Mouse (Mus musculus) CH12.LX (cell line): ENCODE data around the gene Spp1. TPM values are rescaled to one million over a fixed set of nuclear protein-coding genes. Genes with fewer than 3 reads are reported as not detected.

Source experiments
- DNase-seq: peaks from one replicate; pipeline ENCODE4 v3.0.0-alpha.2; 2013; ENCODE audit errors: extremely low read depth
- H3K27ac ChIP-seq: 2 replicates; pipeline ENCODE4 v1.5.1; 2012; ENCODE audit warnings: low read depth, mild to moderate bottlenecking, control low read depth, moderate library complexity; ENCODE audit not compliant: insufficient read depth
- H3K27me3 ChIP-seq: replicated peaks from 2 replicates; pipeline ENCODE3; 2012; ENCODE audit warnings: inconsistent platforms
- H3K36me3 ChIP-seq, 2 experiments: replicated peaks in 1 of 2; 2 replicates each; pipeline versions ENCODE3 to v1.6.1; 2012; ENCODE audit warnings: inconsistent platforms in 1 of 2, low read length in 1 of 2, mild to moderate bottlenecking in 1 of 2, mixed read lengths in 1 of 2, moderate library complexity in 1 of 2; ENCODE audit not compliant: control insufficient read depth in 1 of 2, insufficient read depth in 1 of 2
- H3K4me1 ChIP-seq, 2 experiments: 2 replicates each; pipeline ENCODE4 v1.6.1; 2012; ENCODE audit warnings: inconsistent platforms in 1 of 2, moderate library complexity in 1 of 2; ENCODE audit not compliant: insufficient read depth in 2 of 2, control insufficient read depth in 1 of 2
- H3K4me2 ChIP-seq: 2 replicates; pipeline ENCODE4 v1.6.1; 2012; ENCODE audit warnings: low read depth, mild to moderate bottlenecking, control low read depth; ENCODE audit not compliant: poor library complexity, insufficient read depth, severe bottlenecking
- H3K4me3 ChIP-seq, 3 experiments: fragments of 150-350 bp in 1 of 3; sonication (generic) in 1 of 3; replicated peaks in 1 of 3; 2 replicates each; pipeline versions ENCODE3 to v1.5.1; 2011 to 2012; ENCODE audit warnings: low read depth in 2 of 3, low read length in 2 of 3, mild to moderate bottlenecking in 2 of 3, moderate library complexity in 2 of 3, control low read depth in 1 of 3, improper control_type of control experiment in 1 of 3, inconsistent platforms in 1 of 3, mixed read lengths in 1 of 3; ENCODE audit not compliant: poor library complexity in 1 of 3
- H3K79me2 ChIP-seq: replicated peaks from 2 replicates; pipeline ENCODE4 v1.6.1; 2012; ENCODE audit warnings: mild to moderate bottlenecking, moderate library complexity; ENCODE audit not compliant: control insufficient read depth, poor library complexity, insufficient read depth, severe bottlenecking; ENCODE audit errors: extremely low read depth
- H3K9ac ChIP-seq: 2 replicates; pipeline ENCODE4 v1.6.1; 2012; ENCODE audit warnings: low read depth, mild to moderate bottlenecking, control low read depth, moderate library complexity; ENCODE audit not compliant: insufficient read depth
- H3K9me3 ChIP-seq: replicated peaks from 2 replicates; pipeline ENCODE3; 2012; ENCODE audit warnings: low read length, inconsistent platforms, mixed read lengths
- CHD2 ChIP-seq: IDR thresholded peaks from 2 replicates; pipeline ENCODE4 v1.6.1; 2011; ENCODE audit warnings: low read length, improper control_type of control experiment
- CTCF ChIP-seq, 2 experiments: IDR thresholded peaks in 1 of 2; conservative IDR thresholded peaks in 1 of 2; 2 replicates each; pipeline ENCODE4 v1.5.1; 2011 to 2012; ENCODE audit warnings: low read depth in 2 of 2, low read length in 2 of 2, improper control_type of control experiment in 1 of 2, inconsistent platforms in 1 of 2, mild to moderate bottlenecking in 1 of 2, moderate library complexity in 1 of 2
- ELF1 ChIP-seq: IDR thresholded peaks from 2 replicates; pipeline ENCODE4 v1.6.1; 2014; ENCODE audit warnings: low read depth, mild to moderate bottlenecking, inconsistent platforms, low read length, improper control_type of control experiment
- EP300 ChIP-seq: IDR thresholded peaks from 2 replicates; pipeline ENCODE4 v1.6.1; 2011; ENCODE audit warnings: low read length, improper control_type of control experiment
- JUN ChIP-seq: IDR thresholded peaks from 2 replicates; pipeline ENCODE4 v1.6.1; 2011; ENCODE audit warnings: low read depth, mild to moderate bottlenecking, low read length, improper control_type of control experiment, moderate library complexity; ENCODE audit not compliant: insufficient read depth
- JUND ChIP-seq: conservative IDR thresholded peaks from 2 replicates; pipeline ENCODE4 v1.6.1; 2011; ENCODE audit warnings: low read depth, low read length, improper control_type of control experiment
- MAFK ChIP-seq: IDR thresholded peaks from 2 replicates; pipeline ENCODE4 v1.6.1; 2011; ENCODE audit warnings: low read length, improper control_type of control experiment; ENCODE audit not compliant: insufficient replicate concordance
- MAZ ChIP-seq: IDR thresholded peaks from 2 replicates; pipeline ENCODE4 v1.6.1; 2012; ENCODE audit warnings: low read depth, mild to moderate bottlenecking, inconsistent platforms, low read length, improper control_type of control experiment, moderate library complexity
- MXI1 ChIP-seq: IDR thresholded peaks from 2 replicates; pipeline ENCODE4 v1.6.1; 2011; ENCODE audit warnings: mild to moderate bottlenecking, low read depth, low read length, improper control_type of control experiment
- NELFE ChIP-seq: IDR thresholded peaks from 2 replicates; pipeline ENCODE4 v1.6.1; 2011; ENCODE audit warnings: low read depth, low read length, improper control_type of control experiment
- PAX5 ChIP-seq: IDR thresholded peaks from 2 replicates; pipeline ENCODE4 v1.6.1; 2012; ENCODE audit warnings: low read length, inconsistent platforms, mixed read lengths
- POLR2A ChIP-seq: IDR thresholded peaks from 2 replicates; pipeline ENCODE4 v1.6.1; 2011; ENCODE audit warnings: low read depth, mild to moderate bottlenecking, improper control_type of control experiment, low read length
- RAD21 ChIP-seq: IDR thresholded peaks from 2 replicates; pipeline ENCODE4 v1.6.1; 2011; ENCODE audit warnings: low read depth, mild to moderate bottlenecking, low read length, improper control_type of control experiment, moderate library complexity
- RCOR1 ChIP-seq: conservative IDR thresholded peaks from 2 replicates; pipeline ENCODE4 v1.6.1; 2012; ENCODE audit warnings: low read depth, mild to moderate bottlenecking, inconsistent platforms, low read length, improper control_type of control experiment
- SIN3A ChIP-seq: IDR thresholded peaks from 2 replicates; pipeline ENCODE4 v1.6.1; 2012; ENCODE audit warnings: low read length, improper control_type of control experiment, inconsistent platforms
- SMC3 ChIP-seq: IDR thresholded peaks from 2 replicates; pipeline ENCODE4 v1.6.1; 2011; ENCODE audit warnings: low read depth, low read length, improper control_type of control experiment
- TBP ChIP-seq: conservative IDR thresholded peaks from 2 replicates; pipeline ENCODE4 v1.6.1; 2011; ENCODE audit warnings: low read depth, low read length, improper control_type of control experiment
- ZC3H11A ChIP-seq: IDR thresholded peaks from 2 replicates; pipeline ENCODE4 v1.6.1; 2012; ENCODE audit warnings: low read depth, mild to moderate bottlenecking, inconsistent platforms, low read length, improper control_type of control experiment
- ZKSCAN1 ChIP-seq: IDR thresholded peaks from 2 replicates; pipeline ENCODE4 v1.6.1; 2012; ENCODE audit warnings: low read depth, inconsistent platforms, low read length, improper control_type of control experiment, borderline replicate concordance
- ZMIZ1 ChIP-seq: IDR thresholded peaks from 2 replicates; pipeline ENCODE4 v1.6.1; 2012; ENCODE audit warnings: low read depth, mild to moderate bottlenecking, inconsistent platforms, low read length, improper control_type of control experiment
- ZNF384 ChIP-seq: IDR thresholded peaks from 2 replicates; pipeline ENCODE4 v1.6.1; 2012; ENCODE audit warnings: low read depth, low read length, improper control_type of control experiment, inconsistent platforms
- dilution Hi-C: fragments of 300-500 bp; cut with MboI; formaldehyde crosslinking; loops from 2 replicates; pipeline ENCODE4 v1.14.3; 2020; ENCODE audit warnings: low sequenced_read_pairs; ENCODE audit not compliant: extremely low pct_unique_long_range_greater_than_20kb, extremely low pct_ligation_motif_present
- in situ Hi-C: fragments of 300-500 bp; cut with MboI; formaldehyde crosslinking; loops from 3 replicates; pipeline ENCODE4 v1.14.3; 2019; ENCODE audit warnings: low sequenced_read_pairs, low pct_ligation_motif_present, low pct_unique_long_range_greater_than_20kb, mixed read lengths
- polyA plus RNA-seq: library from polyadenylated mRNA; unstranded; fragments of >175 nt; gene quantifications from 2 replicates; pipeline ENCODE4 v1.2.1, GENCODE M21; 2012; ENCODE audit warnings: low read depth; ENCODE audit not compliant: insufficient read length
- total RNA-seq, 2 experiments: library from RNA; depleted of rRNA; stranded (reverse); fragments of 300-350 nt in 1 of 2; fragments of >200 nt in 1 of 2; gene quantifications; 2 replicates each; pipeline ENCODE4 v1.2.3; 2012 to 2014

The Spp1 gene
- total RNA-seq (2012; rRNA removed) = 1.9 and 2.1 TPM in 2 replicates
- total RNA-seq (2014; rRNA removed) = 25.7 and 27.0 TPM in 2 replicates
- 10.2 and 10.4 TPM in 2 replicates for polyA plus RNA-seq

- Histone ChIP-seq H3K27ac (no peak within 1 kb of the TSS), H3K4me2 (peak within 1 kb of the TSS; percentile 40; the same call in 1 of the 2 replicates)
Measured at GRCm38 (mm10) chr5:104434835-104435301, at the start of gene Spp1. Gene Spp1 (plus strand): TSS chr5:104435118.

GRCm38 (mm10) chr5:104385521-104385920 lies 49.4 kb upstream of the Spp1 start:
- Histone ChIP-seq H3K79me2 (no peaks in the 10 kb centered on the region), H3K27ac (no peak overlapping the region), H3K36me3 (no peaks in the 10 kb centered on the region), H3K4me3 (no peak overlapping the region), H3K9ac (no peak overlapping the region), H3K9me3 (no peaks in the 10 kb centered on the region), H3K4me1 (no peaks in the 10 kb centered on the region), H3K27me3 (no peaks in the 10 kb centered on the region), H3K4me2 (no peak overlapping the region)
- dilution Hi-C loops = no loop called here
- in situ Hi-C loops = no loop called here
- DNase-seq = no peak
- TF ChIP-seq JUND (no peak), PAX5 (no peak), SIN3A (no peak), RAD21 (no peak), ZNF384 (no peak), CTCF (conservative IDR thresholded peaks at IDR 0.05 in 1 of 2, IDR thresholded peaks at IDR 0.05 in 1 of 2; ENCODE audit: low read depth in 2 of 2, low read length in 2 of 2) (no peak), ZC3H11A (no peak)

More at GRCm38 (mm10) chr5:104434835-104435301, at the start of gene Spp1:
- no peaks in the 10 kb centered on the region for H3K9me3 ChIP-seq
- H3K79me2 ChIP-seq = no peaks in the 10 kb centered on the region
- TF ChIP-seq POLR2A (peak; percentile 38; the same call in 1 of the 2 replicates), SIN3A (0 out of 2 replicates have a peak, but pooled peaks have one; percentile 24), NELFE (no peak), ELF1 (0 out of 2 replicates have a peak, but pooled peaks have one; percentile 36), JUN (no peak), MAFK (0 out of 2 replicates have a peak, but pooled peaks have one; percentile 2), TBP (0 out of 2 replicates have a peak, but pooled peaks have one; percentile 15), ZNF384 (peak; percentile 89)
- in situ Hi-C loops = loop anchor here (25.0 kb wide), 1 partner anchor 223 kb away; the partner anchor contains the start of gene Dmp1
- peak within 1 kb of the TSS in 1 of 3 experiments; percentile 42 for H3K4me3 ChIP-seq
- H3K9ac ChIP-seq = no peak within 1 kb of the TSS
- H3K27me3 ChIP-seq = no peaks in the 10 kb centered on the region
- DNase-seq = peak; percentile 77
- dilution Hi-C loops = no loop called here
- H3K36me3 ChIP-seq = peaks cover 0 to 7% of the 10 kb centered on the region in 2 experiments
- H3K4me1 ChIP-seq = peaks cover 3 to 17% of the 10 kb centered on the region in 2 experiments; a peak in 3 of 4 replicates

- no peaks in the 10 kb centered on the region for H3K4me1 ChIP-seq
- H3K27ac ChIP-seq = no peak overlapping the region
- no peaks in the 10 kb centered on the region for H3K27me3 ChIP-seq
- no peak overlapping the region for H3K4me3 ChIP-seq
- no peaks in the 10 kb centered on the region for H3K79me2 ChIP-seq
- no peak overlapping the region for H3K9ac ChIP-seq
- in situ Hi-C loops (no loop called here), dilution Hi-C loops (no loop called here)
- DNase-seq = no peak
- no peaks in the 10 kb centered on the region for H3K36me3 ChIP-seq
- no peaks in the 10 kb centered on the region for H3K9me3 ChIP-seq
- no peak overlapping the region for H3K4me2 ChIP-seq
- TF ChIP-seq NELFE (no peak), MAFK (no peak), MAZ (no peak), ZKSCAN1 (no peak), RAD21 (no peak), PAX5 (no peak), ELF1 (no peak), ZMIZ1 (no peak), EP300 (no peak), JUND (no peak), SMC3 (no peak), RCOR1 (no peak), ZNF384 (no peak), SIN3A (no peak), MXI1 (no peak), ZC3H11A (no peak), CHD2 (no peak), POLR2A (no peak)
Measured at GRCm38 (mm10) chr5:104386908-104387307, 48.0 kb upstream of the Spp1 start.
